Mouse (Mus musculus) megakaryocyte, embryonic 14.5 days (primary cell): ENCODE measurements at regions not wholly inside any gene's neighbourhood (a gene's known extent, or its start where the extent isn't known, plus 50 kb on each side); places are given as distances from the start of the nearest gene placed in this dataset.

Experiments
- FLI1 ChIP-seq: IDR thresholded peaks from 2 replicates; pipeline ENCODE4 v1.6.1; 2012; ENCODE audit warnings: low read length, inconsistent platforms, mixed read lengths
- GATA1 ChIP-seq: IDR thresholded peaks from 3 replicates; pipeline ENCODE4 v1.6.1; 2012; ENCODE audit warnings: mixed read lengths, low read length, inconsistent platforms, borderline replicate concordance

DNA sequence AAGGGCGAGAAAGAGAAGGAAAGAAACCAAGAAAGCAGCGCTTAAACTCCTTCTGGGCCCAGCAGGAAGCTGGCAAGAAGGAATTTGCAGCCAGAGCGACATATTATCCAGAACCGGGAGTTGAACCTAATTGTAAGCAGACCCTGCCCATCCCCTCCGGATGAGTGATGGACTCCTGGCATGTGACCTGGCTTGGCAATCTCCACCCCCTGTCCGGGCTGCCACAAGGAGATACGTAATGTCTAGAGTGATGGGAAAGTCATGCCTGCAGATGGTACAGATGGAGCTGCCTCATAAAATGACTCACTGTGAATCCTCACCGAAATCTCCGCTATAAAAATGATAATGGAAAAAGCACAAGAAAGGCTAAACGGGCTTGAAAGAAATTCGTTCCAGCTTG lies 133.1 kb downstream of the Dmrt2 start:
- TF ChIP-seq GATA1 (no peak), FLI1 (no peak)
